Mouse (Mus musculus) limb, embryonic 14.5 days (tissue): ENCODE results near the gene Gjd3. TPM values are rescaled to one million over a fixed set of nuclear protein-coding genes. Genes with fewer than 3 reads are reported as not detected.

Experiments used
- ATAC-seq: fragments of 200-750 bp; cut with Nextera tagmentation; 2 replicates; pipeline ENCODE4 v1.8.0; 2017; ENCODE audit warnings: low read depth, moderate number of reproducible peaks, moderate TSS enrichment; ENCODE audit not compliant: low FRiP score
- DNase-seq: peaks from one replicate; pipeline ENCODE4 v3.0.0-alpha.2; 2015; ENCODE audit warnings: low spot score
- H3K27ac ChIP-seq: fragments of 300-500 bp; sonication (generic); replicated peaks from 2 replicates; pipeline ENCODE4 v1.5.1; 2014; ENCODE audit warnings: low read depth, mild to moderate bottlenecking, low read length, moderate library complexity, mixed read lengths
- H3K27me3 ChIP-seq: fragments of 300-500 bp; sonication (generic); 2 replicates; pipeline ENCODE4 v1.6.1; 2014; ENCODE audit warnings: low read length, mixed read lengths; ENCODE audit not compliant: control insufficient read depth, insufficient read depth
- H3K36me3 ChIP-seq: fragments of 300-500 bp; sonication (generic); 2 replicates; pipeline ENCODE4 v1.6.1; 2014; ENCODE audit warnings: mild to moderate bottlenecking, low read length, moderate library complexity, mixed read lengths; ENCODE audit not compliant: control insufficient read depth, insufficient read depth
- H3K4me1 ChIP-seq: fragments of 300-500 bp; sonication (generic); 2 replicates; pipeline ENCODE4 v1.6.1; 2014; ENCODE audit warnings: antibody characterized with exemption, low read length, mixed read lengths; ENCODE audit not compliant: control insufficient read depth, insufficient read depth
- H3K4me2 ChIP-seq: fragments of 300-500 bp; sonication (generic); replicated peaks from 2 replicates; pipeline ENCODE4 v1.6.1; 2014; ENCODE audit warnings: low read depth, mild to moderate bottlenecking, low read length, moderate library complexity; ENCODE audit not compliant: severe bottlenecking
- H3K4me3 ChIP-seq: fragments of 300-500 bp; sonication (generic); replicated peaks from 2 replicates; pipeline ENCODE4 v1.5.1; 2014; ENCODE audit warnings: low read length
- H3K9ac ChIP-seq: fragments of 300-500 bp; sonication (generic); 2 replicates; pipeline ENCODE4 v1.6.1; 2014; ENCODE audit warnings: mild to moderate bottlenecking, low read depth, low read length, moderate library complexity; ENCODE audit not compliant: severe bottlenecking
- H3K9me3 ChIP-seq: fragments of 300-500 bp; sonication (generic); 2 replicates; pipeline ENCODE4 v1.6.1; 2016; ENCODE audit warnings: low read length; ENCODE audit not compliant: control insufficient read depth
- POLR2A ChIP-seq: fragments of 200-500 bp; IDR thresholded peaks from 2 replicates; pipeline ENCODE4 v1.8.0; 2012; ENCODE audit warnings: inconsistent platforms, mild to moderate bottlenecking, moderate library complexity, borderline replicate concordance; ENCODE audit not compliant: insufficient read depth, insufficient read length; ENCODE audit errors: extremely low read depth
- WGBS: fragments of 180-500 bp; shearing (Covaris S2); extraction: QIAGEN DNeasy Blood & Tissue Kit; methylation state at CpG from one replicate; pipeline ENCODE4 v1.1.7; 2014; 5-methylcytosine and 5-hydroxymethylcytosine counted together
- polyA plus RNA-seq, 2 experiments: library from polyadenylated mRNA; depleted of rRNA in 1 of 2; stranded (reverse) in 1 of 2; unstranded in 1 of 2; fragments of >200 nt; fragmentation: Nextera tagmentation in 1 of 2; extraction: Ambion mirVana in 1 of 2; gene quantifications; 2 replicates each; pipeline versions ENCODE4 v1.2.1 to v1.2.3; 2012 to 2014

Gene Gjd3
- polyA plus RNA-seq, 2 experiments: 0.45 to 1.3 TPM

DNA sequence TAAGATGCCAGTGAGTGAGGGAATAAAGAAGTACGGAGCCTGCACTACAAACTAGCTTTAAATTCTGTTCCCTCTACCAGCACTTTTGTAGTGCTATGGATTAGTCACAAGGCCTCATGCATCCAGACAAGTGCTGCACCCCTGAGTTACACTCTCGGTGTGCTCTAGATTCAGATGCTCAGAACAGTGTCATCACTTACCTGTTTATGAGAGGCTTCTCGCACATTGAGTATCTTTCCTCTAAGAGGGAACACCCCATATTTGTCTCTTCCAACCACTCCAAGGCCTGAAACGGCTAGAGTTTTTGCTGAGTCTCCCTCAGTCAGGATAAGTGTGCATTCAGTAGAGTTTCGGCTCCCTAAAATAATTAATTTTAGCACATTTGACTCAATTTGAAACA lies 27.9 kb upstream of the Gjd3 start:
- H3K27ac ChIP-seq: no peak overlapping the region
- no peak for DNase-seq
- H3K9me3 ChIP-seq: no peaks in the 10 kb centered on the region
- WGBS: 94% methylated on average over 5 of the region's 5 CpGs
- H3K27me3 ChIP-seq: no peaks in the 10 kb centered on the region
- peaks cover 88% of the 10 kb centered on the region for H3K36me3 ChIP-seq
- no peak overlapping the region for H3K4me2 ChIP-seq
- no peak overlapping the region for H3K9ac ChIP-seq
- no peak overlapping the region for H3K4me3 ChIP-seq
- TF ChIP-seq POLR2A: no peak
- H3K4me1 ChIP-seq: no peaks in the 10 kb centered on the region
- no peak for ATAC-seq

DNA sequence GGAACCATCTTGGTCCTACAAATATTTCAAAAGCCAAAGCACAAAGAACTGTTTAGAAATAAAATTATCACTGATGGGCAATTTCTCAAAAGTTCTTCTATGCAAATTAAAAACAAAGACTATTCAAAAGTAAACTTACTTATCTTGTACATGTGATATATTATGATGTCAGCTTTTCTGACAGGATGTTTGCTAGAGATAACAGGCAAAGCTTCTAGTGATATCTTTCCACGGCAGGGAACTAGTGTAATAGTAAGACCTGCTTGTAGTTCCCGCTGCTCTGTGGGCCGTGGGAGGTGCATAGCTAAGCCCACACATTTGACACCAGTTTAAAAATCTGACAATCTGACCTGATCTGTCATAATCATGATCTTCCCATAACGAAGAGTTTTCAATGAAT lies 27.3 kb upstream of the Gjd3 start:
- DNase-seq: no peak
- Histone ChIP-seq H3K9ac (no peak overlapping the region), H3K27ac (no peak overlapping the region), H3K36me3 (peaks cover 88% of the 10 kb centered on the region), H3K4me1 (no peaks in the 10 kb centered on the region), H3K4me2 (no peak overlapping the region), H3K4me3 (no peak overlapping the region), H3K9me3 (no peaks in the 10 kb centered on the region), H3K27me3 (no peaks in the 10 kb centered on the region)
- 93% methylated on average over 4 of the region's 4 CpGs for WGBS
- no peak for ATAC-seq
- no peak for TF ChIP-seq POLR2A

DNA sequence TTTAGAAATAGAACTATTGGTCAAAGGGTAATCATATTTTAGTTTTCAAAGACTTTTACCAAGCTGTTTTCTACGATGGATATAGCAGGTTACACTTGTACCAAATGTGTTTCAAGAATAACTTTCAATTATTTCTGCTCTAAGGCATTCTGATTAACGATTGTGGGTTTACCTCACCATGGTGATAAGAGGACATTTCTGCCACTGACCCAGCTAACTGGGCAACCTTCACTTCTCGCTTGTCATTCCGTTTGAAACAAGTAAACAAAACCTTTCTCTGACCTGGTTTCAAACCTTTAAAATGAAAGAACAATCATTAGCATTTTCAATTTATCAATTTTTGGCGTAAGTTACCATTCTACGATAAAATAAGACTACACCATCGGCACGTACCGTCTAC lies 24.0 kb upstream of the Gjd3 start:
- no peak for ATAC-seq
- 95% methylated on average over 9 of the region's 9 CpGs for WGBS
- H3K36me3 ChIP-seq: peaks cover 86% of the 10 kb centered on the region

DNA sequence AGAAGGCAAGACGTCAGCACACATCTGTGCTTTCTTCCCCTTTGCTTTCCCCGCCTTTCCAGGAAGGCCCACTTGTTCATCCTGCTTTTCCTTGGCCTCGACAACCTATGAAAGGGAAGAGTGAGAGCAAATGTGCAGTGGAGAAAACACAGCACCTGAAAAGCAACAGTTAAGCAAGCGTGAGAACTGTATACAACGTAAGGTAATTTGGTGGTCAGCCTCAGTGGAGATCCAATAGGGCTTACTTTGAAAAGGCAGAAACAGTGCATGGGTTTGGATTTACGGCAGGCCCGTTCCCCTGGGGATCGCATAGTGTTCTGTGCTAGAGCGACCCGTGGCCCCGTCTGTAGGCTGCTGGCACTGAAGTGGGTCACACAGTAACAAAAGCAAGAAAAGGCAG lies 16.4 kb upstream of the Gjd3 start:
- Histone ChIP-seq H3K9me3 (no peaks in the 10 kb centered on the region), H3K4me2 (no peak overlapping the region), H3K9ac (no peak overlapping the region), H3K4me3 (no peak overlapping the region), H3K4me1 (no peaks in the 10 kb centered on the region), H3K27me3 (no peaks in the 10 kb centered on the region), H3K36me3 (peaks cover 94% of the 10 kb centered on the region), H3K27ac (no peak overlapping the region)
- WGBS: 85% methylated on average over 11 of the region's 11 CpGs
- TF ChIP-seq POLR2A: no peak
- no peak for ATAC-seq
- no peak for DNase-seq

More for the DNA sequence above, 24.0 kb upstream of the Gjd3 start:
- H3K4me1 ChIP-seq: no peaks in the 10 kb centered on the region
- no peaks in the 10 kb centered on the region for H3K9me3 ChIP-seq
- no peak for TF ChIP-seq POLR2A
- no peak overlapping the region for H3K9ac ChIP-seq
- no peak overlapping the region for H3K27ac ChIP-seq
- H3K4me2 ChIP-seq: no peak overlapping the region
- DNase-seq: no peak
- H3K4me3 ChIP-seq: no peak overlapping the region
- H3K27me3 ChIP-seq: no peaks in the 10 kb centered on the region

DNA sequence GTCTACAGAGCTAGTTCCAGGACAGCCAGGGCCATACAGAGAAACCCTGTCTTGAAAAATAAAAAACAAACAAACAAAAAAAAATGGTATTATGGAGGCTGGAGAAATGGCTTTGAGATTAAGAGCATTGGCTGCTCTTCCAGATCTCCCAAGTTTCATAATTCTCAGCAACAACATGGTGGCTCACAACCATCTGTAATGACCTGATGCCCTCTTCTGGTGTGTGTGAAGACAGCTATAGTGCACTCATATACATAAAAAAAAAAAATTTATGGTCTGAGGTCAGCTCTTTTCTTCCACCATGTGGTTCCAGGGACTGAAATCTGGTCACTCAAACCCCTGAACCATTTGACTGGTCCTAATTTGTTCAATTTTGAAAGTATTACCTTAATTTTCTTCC lies 16.0 kb upstream of the Gjd3 start:
- Histone ChIP-seq H3K9me3 (no peaks in the 10 kb centered on the region), H3K4me1 (no peaks in the 10 kb centered on the region), H3K27me3 (no peaks in the 10 kb centered on the region), H3K36me3 (peaks cover 94% of the 10 kb centered on the region), H3K9ac (no peak overlapping the region), H3K4me2 (no peak overlapping the region), H3K4me3 (no peak overlapping the region), H3K27ac (no peak overlapping the region)
- TF ChIP-seq POLR2A: no peak
- DNase-seq (no peak), ATAC-seq (no peak)

DNA sequence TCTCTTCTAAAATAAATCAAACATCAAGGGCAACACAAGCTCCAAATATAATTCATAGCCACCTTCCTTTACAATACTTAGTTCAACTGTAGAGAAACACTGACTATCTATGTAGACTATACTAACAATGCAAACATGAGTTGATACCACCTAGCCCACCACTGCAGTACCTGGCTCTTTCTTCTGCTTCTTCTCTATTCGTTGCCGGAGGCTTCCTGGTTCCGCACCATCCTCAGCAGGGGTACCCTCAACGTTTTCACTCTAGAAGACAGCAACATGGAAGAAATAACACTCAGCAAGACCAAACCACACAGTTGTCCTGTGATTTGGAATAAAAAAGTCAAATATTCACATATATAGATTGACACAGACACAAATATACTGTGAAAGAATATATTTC lies 14.8 kb upstream of the Gjd3 start:
- no peaks in the 10 kb centered on the region for H3K4me1 ChIP-seq
- ATAC-seq: no peak
- no peak overlapping the region for H3K9ac ChIP-seq
- no peak for DNase-seq
- peaks cover 94% of the 10 kb centered on the region for H3K36me3 ChIP-seq
- 92% methylated on average over 4 of the region's 4 CpGs for WGBS
- TF ChIP-seq POLR2A: no peak
- H3K4me2 ChIP-seq: no peak overlapping the region
- H3K9me3 ChIP-seq: no peaks in the 10 kb centered on the region
- H3K27me3 ChIP-seq: no peaks in the 10 kb centered on the region
- no peak overlapping the region for H3K27ac ChIP-seq
- H3K4me3 ChIP-seq: no peak overlapping the region
